Mouse (Mus musculus) ES-Bruce4 (cell line): Measurements from ENCODE around the gene Ostc.

Experiments used
- CTCF ChIP-seq: IDR thresholded peaks from one replicate; pipeline ENCODE4 v1.8.1; 2011; ENCODE audit warnings: low read depth, low read length
- EP300 ChIP-seq: IDR thresholded peaks from 2 replicates; pipeline ENCODE4 v1.6.1; 2011; ENCODE audit warnings: low read depth, low read length; ENCODE audit not compliant: insufficient read depth
- POLR2A ChIP-seq: IDR thresholded peaks from one replicate; pipeline ENCODE4 v1.8.1; 2011; ENCODE audit warnings: low read length; ENCODE audit not compliant: insufficient read depth

- TF ChIP-seq CTCF (no peak), POLR2A (no peak), EP300 (no peak)
Observed at GRCm38 (mm10) chr3:130684276-130685013, 24.8 kb downstream of the Ostc start.
